Mouse (Mus musculus) olfactory bulb, adult 2 months (tissue): ENCODE measurements at regions not wholly inside any gene's neighbourhood (a gene's known extent, or its start where the extent isn't known, plus 50 kb on each side); places are given as distances from the start of the nearest gene placed in this dataset.

Experiments used
- H3K27ac ChIP-seq: fragments of 200-500 bp; 2 replicates; pipeline ENCODE4 v1.5.1; 2012; ENCODE audit warnings: low read depth, low read length; ENCODE audit not compliant: insufficient read depth
- H3K4me1 ChIP-seq: fragments of 200-500 bp; 2 replicates; pipeline ENCODE4 v1.6.1; 2012; ENCODE audit warnings: low read length; ENCODE audit not compliant: control insufficient read depth, insufficient read depth
- H3K4me3 ChIP-seq: fragments of 200-500 bp; 2 replicates; pipeline ENCODE4 v1.5.1; 2012; ENCODE audit warnings: mild to moderate bottlenecking, low read depth, low read length, moderate library complexity; ENCODE audit not compliant: insufficient read depth
- CTCF ChIP-seq: fragments of 200-500 bp; IDR thresholded peaks from 2 replicates; pipeline ENCODE4 v1.5.1; 2012; ENCODE audit warnings: low read depth, mild to moderate bottlenecking, low read length, moderate library complexity; ENCODE audit not compliant: insufficient read depth
- POLR2A ChIP-seq: fragments of 200-500 bp; IDR thresholded peaks from 2 replicates; pipeline ENCODE4 v1.6.1; 2012; ENCODE audit warnings: mild to moderate bottlenecking, low read depth, low read length, moderate library complexity; ENCODE audit not compliant: insufficient read depth
- WGBS: fragments of 180-500 bp; shearing (Covaris S2); methylation state at CpG from one replicate; pipeline ENCODE4 v1.1.7; 2018; 5-methylcytosine and 5-hydroxymethylcytosine counted together

DNA sequence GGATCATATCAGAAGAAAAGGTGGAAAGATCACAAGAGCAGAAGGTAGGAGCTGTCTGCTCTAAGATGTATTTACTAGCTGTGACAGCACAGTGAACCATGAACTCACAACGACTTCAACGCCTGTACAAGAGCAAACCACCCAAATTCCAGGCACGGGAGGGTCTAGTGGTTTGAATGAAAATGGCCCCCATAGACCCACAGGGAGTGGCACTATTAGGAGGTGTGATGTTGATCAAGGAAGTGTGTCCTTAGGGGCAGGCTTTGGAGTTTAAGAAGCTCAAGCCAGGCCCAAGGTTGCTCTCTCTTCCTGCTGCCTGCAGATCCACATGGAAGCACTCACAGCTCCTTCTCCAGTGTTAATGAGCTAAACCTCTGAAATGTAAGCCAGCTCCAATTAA lies 83.5 kb upstream of the Ssbp2 start:
- Histone ChIP-seq H3K4me1 (peaks cover 9% of the 10 kb centered on the region), H3K27ac (no peak overlapping the region), H3K4me3 (no peak overlapping the region)
- 94% methylated on average over 3 of the region's 3 CpGs for WGBS
- TF ChIP-seq CTCF (no peak), POLR2A (no peak)

DNA sequence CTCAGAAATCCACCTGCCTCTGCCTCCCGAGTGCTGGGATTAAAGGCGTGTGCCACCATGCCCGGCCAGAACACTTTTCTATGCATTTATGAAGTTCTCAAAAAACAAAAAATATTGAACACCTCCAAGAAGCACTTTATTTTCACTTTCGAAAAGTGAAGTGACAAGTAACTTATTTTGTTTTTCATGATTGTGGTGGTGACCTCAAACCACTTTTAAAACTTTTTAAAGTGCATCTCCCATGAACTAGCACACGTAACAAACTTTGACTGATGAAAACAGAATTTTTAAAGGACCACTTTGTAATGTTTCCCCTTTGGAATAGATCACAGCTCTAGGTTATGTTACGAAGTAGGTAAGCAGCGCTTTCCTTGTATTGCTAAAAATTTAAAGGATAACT lies 82.7 kb upstream of the Ssbp2 start:
- 93% methylated on average over 7 of the region's 7 CpGs for WGBS
- Histone ChIP-seq H3K4me3 (no peak overlapping the region), H3K4me1 (0 out of 2 replicates have a peak, but pooled peaks cover 2% of the 10 kb centered on the region), H3K27ac (no peak overlapping the region)
- TF ChIP-seq CTCF (no peak), POLR2A (no peak)

DNA sequence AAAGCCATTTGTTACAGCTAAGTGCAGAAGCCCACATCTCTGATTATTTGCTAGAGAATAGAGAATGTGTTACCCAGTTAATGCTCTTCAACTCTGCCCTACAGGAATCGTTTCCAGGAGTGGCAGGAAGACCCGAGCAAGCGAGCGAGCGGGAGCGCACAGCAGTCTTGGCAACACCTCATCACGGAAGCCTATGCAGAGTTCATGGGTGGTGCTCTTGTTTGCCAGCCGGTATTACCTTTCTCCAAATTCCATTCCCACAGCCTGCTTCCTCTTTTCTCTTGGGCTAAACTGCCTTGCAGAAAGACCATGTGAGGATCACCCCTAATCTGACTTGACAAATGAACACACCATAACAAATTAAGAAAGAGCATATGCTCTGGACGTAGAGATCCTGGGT lies 82.1 kb upstream of the Ssbp2 start:
- 74% methylated on average over 9 of the region's 9 CpGs for WGBS
- Histone ChIP-seq H3K4me1 (0 out of 2 replicates have a peak, but pooled peaks cover 2% of the 10 kb centered on the region), H3K4me3 (no peak overlapping the region), H3K27ac (no peak overlapping the region)
- TF ChIP-seq POLR2A = no peak
- TF ChIP-seq CTCF = no peak

DNA sequence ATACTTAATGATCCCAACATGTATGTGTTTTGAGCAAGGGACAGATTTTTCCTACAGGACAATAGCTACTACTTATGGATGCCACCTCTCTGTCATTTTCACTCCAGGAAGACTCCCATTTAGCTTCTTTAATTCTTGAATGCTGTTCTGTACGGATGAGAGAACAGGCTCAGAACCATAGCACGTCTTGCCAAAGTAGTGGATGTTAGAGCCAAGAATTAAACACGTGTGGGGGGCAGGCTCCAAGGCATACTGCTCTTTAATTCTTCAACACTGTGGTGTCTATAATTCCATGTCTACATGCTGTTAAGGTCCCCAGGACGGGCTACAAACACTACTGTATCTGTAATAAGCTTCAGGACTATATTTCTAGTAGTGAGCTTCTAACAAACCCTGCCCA lies 74.7 kb upstream of the Ssbp2 start:
- no peak for TF ChIP-seq CTCF
- no peak for TF ChIP-seq POLR2A
- Histone ChIP-seq H3K4me1 (no peaks in the 10 kb centered on the region), H3K4me3 (no peak overlapping the region), H3K27ac (no peak overlapping the region)
- 44% methylated on average over 4 of the region's 4 CpGs for WGBS

DNA sequence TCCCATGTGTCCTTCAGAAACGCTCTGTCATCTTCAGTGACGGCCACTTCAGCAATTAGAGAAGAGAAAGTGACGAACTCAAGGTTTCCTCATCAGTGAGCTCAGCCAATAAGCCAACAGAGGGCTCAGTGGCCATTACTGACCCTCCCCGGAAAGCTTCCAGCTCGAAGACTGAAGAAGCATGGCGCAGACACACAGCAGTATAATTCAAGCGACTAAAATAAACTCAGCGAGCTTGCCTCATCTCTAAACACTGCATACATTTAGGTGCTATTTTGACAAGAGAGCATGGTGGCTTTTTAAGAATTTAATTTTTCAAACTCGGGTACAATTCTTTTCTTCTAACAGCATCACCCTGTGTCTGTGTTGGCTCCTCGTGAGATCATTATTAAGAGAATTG lies 72.2 kb upstream of the Ssbp2 start:
- WGBS = 67% methylated on average over 10 of the region's 10 CpGs
- TF ChIP-seq POLR2A = no peak
- TF ChIP-seq CTCF = no peak
- Histone ChIP-seq H3K27ac (no peak overlapping the region), H3K4me3 (no peak overlapping the region), H3K4me1 (peaks cover 4% of the 10 kb centered on the region; the same call in 1 of the 2 replicates)

DNA sequence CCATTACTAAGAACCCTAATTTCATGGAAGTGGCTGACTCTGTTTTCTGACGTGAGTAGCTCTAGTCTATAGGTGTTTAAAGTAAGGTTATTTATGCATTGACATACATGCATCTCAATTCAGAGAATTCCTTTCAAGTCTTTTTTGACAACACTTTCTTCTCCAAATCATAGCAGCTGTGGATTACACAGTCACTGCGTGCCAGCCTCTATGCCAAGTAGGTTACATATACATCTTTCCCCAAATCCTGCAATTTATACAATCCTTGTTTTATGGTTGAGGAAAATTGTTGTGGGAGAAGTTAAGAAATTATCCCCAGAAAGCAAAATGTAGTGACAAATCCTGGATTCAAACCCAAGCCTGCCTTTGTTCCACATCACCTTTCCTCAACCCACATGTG lies 56.5 kb upstream of the Ssbp2 start:
- Histone ChIP-seq H3K27ac (no peak overlapping the region), H3K4me1 (no peaks in the 10 kb centered on the region), H3K4me3 (no peak overlapping the region)
- 96% methylated on average over 2 of the region's 2 CpGs for WGBS
- TF ChIP-seq POLR2A (no peak), CTCF (no peak)

DNA sequence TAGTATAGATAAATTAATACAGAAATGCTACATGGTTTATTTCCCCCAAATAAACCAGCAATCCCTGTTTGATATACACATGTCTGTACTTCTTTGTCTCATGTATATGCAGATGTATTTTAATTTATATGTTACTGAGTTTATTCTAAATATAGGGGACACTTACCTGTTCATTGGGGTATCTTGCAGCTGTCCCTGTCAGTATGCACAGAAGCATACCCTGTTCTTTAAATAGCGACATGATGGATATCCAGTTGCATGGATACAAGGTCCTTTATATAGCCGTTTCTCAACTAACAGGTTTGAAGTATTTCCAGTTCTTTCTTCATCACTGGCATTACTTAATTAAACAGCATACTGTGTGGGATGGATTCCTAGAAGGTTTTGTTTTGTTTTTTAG lies 55.1 kb upstream of the Ssbp2 start:
- Histone ChIP-seq H3K4me1 (no peaks in the 10 kb centered on the region), H3K4me3 (no peak overlapping the region), H3K27ac (no peak overlapping the region)
- TF ChIP-seq CTCF (no peak), POLR2A (no peak)
- WGBS = 84% methylated on average over 2 of the region's 2 CpGs

DNA sequence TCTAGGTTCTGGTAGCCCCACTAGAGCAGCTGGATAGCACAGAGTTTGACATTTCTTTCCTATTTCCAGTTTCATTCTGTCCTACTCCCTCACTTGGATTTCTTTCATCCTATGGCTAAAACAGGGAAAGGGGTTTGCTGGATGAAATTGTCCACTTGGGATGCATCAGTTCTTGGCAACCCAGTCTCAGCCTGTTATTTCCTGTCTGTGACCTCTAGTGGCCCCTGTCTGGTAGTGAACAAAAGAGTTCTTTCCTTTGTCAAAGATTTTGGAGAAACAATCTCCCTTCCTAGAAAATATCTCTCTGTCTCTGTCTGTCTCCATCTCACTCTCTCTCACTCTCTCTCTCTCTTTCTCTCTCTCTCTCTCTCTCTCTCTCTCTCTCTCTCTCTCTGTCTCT lies 50.0 kb upstream of the Ssbp2 start:
- Histone ChIP-seq H3K27ac (no peak overlapping the region), H3K4me1 (no peaks in the 10 kb centered on the region), H3K4me3 (no peak overlapping the region)
- TF ChIP-seq POLR2A = no peak
- no peak for TF ChIP-seq CTCF
